Mouse (Mus musculus) brain, embryonic 14.5 days (tissue): ENCODE data around the gene AI837181. TPM values are rescaled to one million over a fixed set of nuclear protein-coding genes. Genes with fewer than 3 reads are reported as not detected.
A peak's percentile ranks its signal among the peaks of the same experiment; 100 is the strongest.

Experiments used
- DNase-seq: peaks from one replicate; pipeline ENCODE4 v3.0.0-alpha.2; 2011; ENCODE audit warnings: low read depth
- CTCF ChIP-seq: fragments of 200-500 bp; IDR thresholded peaks from 2 replicates; pipeline ENCODE4 v1.5.1; 2012; ENCODE audit warnings: inconsistent platforms, mild to moderate bottlenecking, moderate library complexity, borderline replicate concordance; ENCODE audit not compliant: insufficient read depth, insufficient read length; ENCODE audit errors: extremely low read depth
- POLR2A ChIP-seq: fragments of 200-500 bp; IDR thresholded peaks from 2 replicates; pipeline ENCODE4 v1.6.1; 2012; ENCODE audit warnings: mild to moderate bottlenecking, inconsistent platforms, borderline replicate concordance; ENCODE audit not compliant: poor library complexity, insufficient read depth, insufficient read length, severe bottlenecking; ENCODE audit errors: extremely low read depth
- polyA plus RNA-seq: library from polyadenylated mRNA; depleted of rRNA; stranded (reverse); fragments of >200 nt; gene quantifications from 2 replicates; pipeline ENCODE4 v1.2.3, GENCODE M21; 2012; rRNA removed

Gene AI837181
- polyA plus RNA-seq, 1 experiment, result 86.4 TPM

- no peak for TF ChIP-seq CTCF
Observed at GRCm38 (mm10) chr19:5472857-5473256, 47.9 kb downstream of the AI837181 start.

GRCm38 (mm10) chr19:5473720-5474119, 48.8 kb downstream of the AI837181 start, which contains the start of gene Efemp2:
Efemp2 (plus strand) TSS chr19:5473954.
- TF ChIP-seq POLR2A, result no peak
- TF ChIP-seq CTCF, result no peak
- DNase-seq, result peak; percentile 92

More at GRCm38 (mm10) chr19:5472857-5473256, 47.9 kb downstream of the AI837181 start:
- DNase-seq, result no peak

- peak; percentile 50 for DNase-seq
- TF ChIP-seq POLR2A (no peak), CTCF (no peak)
Observed at GRCm38 (mm10) chr19:5474281-5475068, 49.5 kb downstream of the AI837181 start.

- no peak for DNase-seq
- no peak for TF ChIP-seq CTCF
- TF ChIP-seq POLR2A, result no peak
Observed at GRCm38 (mm10) chr19:5475069-5475714, 50.2 kb downstream of the AI837181 start.

Other genes with a start within 250 kb of the AI837181 start
- 50.2 and 71.6 TPM in 2 replicates for gene Pacs1, start 152.0 kb upstream of the AI837181 start, polyA plus RNA-seq
- gene Sf3b2, start 129.7 kb upstream of the AI837181 start, polyA plus RNA-seq, result 178 and 192 TPM in 2 replicates
- 45.5 and 55.4 TPM in 2 replicates for gene Gal3st3, start 126.8 kb upstream of the AI837181 start, polyA plus RNA-seq
- not detected in 2 replicates for gene Catsper1, start 89.4 kb upstream of the AI837181 start, polyA plus RNA-seq
- gene Cst6, start 75.6 kb upstream of the AI837181 start, polyA plus RNA-seq, result 1.3 and 1.6 TPM in 2 replicates
- 37.2 and 38.4 TPM in 2 replicates for gene Eif1ad, start 58.4 kb upstream of the AI837181 start, polyA plus RNA-seq
- 181 and 258 TPM in 2 replicates for gene Banf1, start 58.0 kb upstream of the AI837181 start, polyA plus RNA-seq
- gene Sart1, start 36.4 kb upstream of the AI837181 start, polyA plus RNA-seq, result 40.9 and 65.0 TPM in 2 replicates
- gene Tsga10ip, start 22.6 kb upstream of the AI837181 start, polyA plus RNA-seq, result 0.04 and 0.20 TPM in 2 replicates
- gene Drap1, start 165 bp upstream of the AI837181 start, polyA plus RNA-seq, result 224 and 257 TPM in 2 replicates
- not detected in 2 replicates for gene Fosl1, start 22.4 kb downstream of the AI837181 start, polyA plus RNA-seq
- gene Ccdc85b, start 32.8 kb downstream of the AI837181 start, polyA plus RNA-seq, result 9.6 and 12.1 TPM in 2 replicates
- gene Fibp, start 35.5 kb downstream of the AI837181 start, polyA plus RNA-seq, result 179 and 266 TPM in 2 replicates
- 2.9 and 3.7 TPM in 2 replicates for gene Ctsw, start 43.4 kb downstream of the AI837181 start, polyA plus RNA-seq
- gene Efemp2, start 48.8 kb downstream of the AI837181 start, polyA plus RNA-seq, result 47.7 and 58.5 TPM in 2 replicates
- 46.4 and 73.2 TPM in 2 replicates for gene Mus81, start 63.3 kb downstream of the AI837181 start, polyA plus RNA-seq
- gene Cfl1, start 65.3 kb downstream of the AI837181 start, polyA plus RNA-seq, result 1,637 and 1,665 TPM in 2 replicates
- 2.5 and 4.7 TPM in 2 replicates for gene 1700020D05Rik, start 78.6 kb downstream of the AI837181 start, polyA plus RNA-seq
- 92.3 and 123 TPM in 2 replicates for gene Snx32, start 85.4 kb downstream of the AI837181 start, polyA plus RNA-seq
- gene Ovol1, start 135.5 kb downstream of the AI837181 start, polyA plus RNA-seq, result 0.31 and 0.42 TPM in 2 replicates
- gene Ap5b1, start 142.9 kb downstream of the AI837181 start, polyA plus RNA-seq, result 2.6 and 4.5 TPM in 2 replicates
- 62.0 and 111 TPM in 2 replicates for gene Rnaseh2c, start 176.7 kb downstream of the AI837181 start, polyA plus RNA-seq
- gene Kat5, start 185.1 kb downstream of the AI837181 start, polyA plus RNA-seq, result 163 and 181 TPM in 2 replicates
- gene Rela, start 212.3 kb downstream of the AI837181 start, polyA plus RNA-seq, result 44.7 and 47.0 TPM in 2 replicates
- 30.8 and 32.5 TPM in 2 replicates for gene Sipa1, start 238.6 kb downstream of the AI837181 start, polyA plus RNA-seq